Mouse (Mus musculus) right cerebral cortex, postnatal 10 days (tissue): Measurements from ENCODE around the gene Rab3a.

Experiments used
- DNase-seq, 2 experiments: peaks; one replicate each; pipeline ENCODE4 v3.0.0; 2021; ENCODE audit warnings: low spot score in 2 of 2

The Rab3a gene

GRCm38 (mm10) chr8:70774740-70775139 is 20.3 kb downstream of the Rab3a start:
- DNase-seq: no peak

GRCm38 (mm10) chr8:70775227-70775626 is 20.7 kb downstream of the Rab3a start:
- no peak for DNase-seq

GRCm38 (mm10) chr8:70775851-70776495 is 21.5 kb downstream of the Rab3a start:
- DNase-seq: peak in 1 of 2 experiments; percentile 63

- DNase-seq: peak; percentile 99
Observed at GRCm38 (mm10) chr8:70776496-70777444, 22.3 kb downstream of the Rab3a start, which contains the start of gene Pik3r2. Pik3r2 (minus strand) TSS chr8:70776713.

GRCm38 (mm10) chr8:70780093-70780492 is 25.6 kb downstream of the Rab3a start:
- DNase-seq: no peak

GRCm38 (mm10) chr8:70786291-70787050 is 32.0 kb downstream of the Rab3a start:
- no peak for DNase-seq

- DNase-seq: no peak
Observed at GRCm38 (mm10) chr8:70787051-70787445, 32.6 kb downstream of the Rab3a start.

- DNase-seq: no peak
Observed at GRCm38 (mm10) chr8:70787941-70788667, 33.6 kb downstream of the Rab3a start.

- DNase-seq: no peak
Observed at GRCm38 (mm10) chr8:70789046-70789445, 34.6 kb downstream of the Rab3a start.

- DNase-seq: no peak
Observed at GRCm38 (mm10) chr8:70790846-70791245, 36.4 kb downstream of the Rab3a start.

GRCm38 (mm10) chr8:70791294-70791701 is 36.8 kb downstream of the Rab3a start:
- DNase-seq: no peak

- DNase-seq: peak; percentile 98
Observed at GRCm38 (mm10) chr8:70791975-70792691, 37.7 kb downstream of the Rab3a start.

- DNase-seq: peak in 1 of 2 experiments; percentile 86
Observed at GRCm38 (mm10) chr8:70792700-70793099, 38.2 kb downstream of the Rab3a start.

GRCm38 (mm10) chr8:70794215-70794614 is 39.7 kb downstream of the Rab3a start:
- peak in 1 of 2 experiments; percentile 42 for DNase-seq

GRCm38 (mm10) chr8:70795370-70795769 is 40.9 kb downstream of the Rab3a start:
- no peak for DNase-seq

GRCm38 (mm10) chr8:70796403-70797080 is 42.1 kb downstream of the Rab3a start:
- no peak for DNase-seq

- DNase-seq: peak; percentile 94 to 96
Observed at GRCm38 (mm10) chr8:70797081-70798070, 42.9 kb downstream of the Rab3a start.

- peak in 1 of 2 experiments; percentile 70 for DNase-seq
Observed at GRCm38 (mm10) chr8:70798281-70798680, 43.8 kb downstream of the Rab3a start.

- peak; percentile 79 to 85 for DNase-seq
Observed at GRCm38 (mm10) chr8:70800648-70801047, 46.2 kb downstream of the Rab3a start.
